Mouse (Mus musculus): Measurements from ENCODE around the gene Sfpq.

DNA sequence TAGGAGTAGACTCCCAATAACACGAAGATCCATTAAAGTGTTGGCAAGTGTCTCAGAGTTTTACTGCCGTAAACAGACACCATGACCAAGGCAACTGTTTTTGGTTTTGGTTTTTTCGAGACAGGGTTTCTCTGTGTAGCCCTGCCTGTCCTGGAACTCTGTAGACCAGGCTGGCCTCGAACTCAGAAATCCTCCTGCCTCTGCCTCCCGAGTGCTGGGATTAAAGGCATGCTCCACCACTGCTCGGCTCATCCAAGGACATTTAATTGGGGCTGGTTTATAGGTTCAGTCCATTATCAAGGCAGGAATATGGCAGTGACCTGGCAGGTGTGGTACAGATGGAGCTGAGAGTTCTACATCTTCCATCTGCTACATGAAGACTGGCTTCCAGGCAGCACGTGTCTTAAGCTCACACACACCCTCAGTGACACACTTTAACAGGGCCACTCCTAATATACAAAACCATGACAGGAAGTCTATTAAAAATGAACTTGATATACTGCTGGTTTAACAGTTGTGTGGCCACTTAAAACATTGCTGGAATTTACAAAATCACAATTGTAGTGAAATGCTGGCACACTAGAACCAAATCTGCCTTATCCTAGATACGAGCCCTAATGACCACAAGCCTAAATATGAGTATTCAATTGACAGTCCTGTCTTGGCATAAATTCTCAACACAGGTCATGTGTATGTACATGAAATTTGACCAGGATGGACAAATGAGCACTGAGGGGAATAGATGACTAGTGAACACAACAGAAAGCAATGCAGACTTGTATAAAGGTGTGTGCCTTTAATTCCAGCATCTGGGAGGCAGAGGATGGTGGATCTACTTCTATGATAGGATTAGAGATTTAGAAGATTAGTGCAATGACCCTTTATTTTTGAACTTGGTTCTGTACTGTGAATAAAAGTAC is 17.0 kb downstream of the Sfpq start:
- TF ChIP-seq CTCF (IDR thresholded peaks at IDR 0.05; ENCODE audit: insufficient read depth, low read length) (no peak), POLR2A (IDR thresholded peaks at IDR 0.05; ENCODE audit: borderline replicate concordance, extremely low read depth, low read depth, low read length) (no peak)

Measured in lung, adult 2 months (tissue).